ENCODE assay signal across 10 mouse cellular contexts in genomic region chr15:79442961-79443518, GRCm38 (mm10). TPM values are rescaled to one million over a fixed set of nuclear protein-coding genes. Genes with fewer than 3 reads are reported as not detected.
DNase-seq lines count a peak whose midpoint lies in the region; ATAC-seq and TF ChIP-seq lines count a peak whose summit lies in the region.
"Had no signal": no experiment of that assay in that cellular context is flagged by ENCODE, and none has a peak within 500 bp of the region (broad histone marks: within the 10 kb centered on the region; RNA-seq: fewer than 3 reads in every experiment).

No protein-coding gene starts in this region.

- H3K4me2 ChIP-seq in heart, embryonic 11.5 days, result no peak overlapping the region
- peak overlapping the region; percentile 94 for H3K4me2 ChIP-seq in neural tube, embryonic 13.5 days
- peak overlapping the region; percentile 98; the same call in 1 of the 2 replicates for H3K4me2 ChIP-seq in hindbrain, postnatal 0 days (ENCODE audit: low read depth, low read length)

- no peak for TF ChIP-seq POLR2A in heart, adult 2 months (IDR thresholded peaks at IDR 0.05; ENCODE audit: insufficient read depth, low read depth, low read length)
- no peak for TF ChIP-seq POLR2A in olfactory bulb, adult 2 months (IDR thresholded peaks at IDR 0.05; ENCODE audit: insufficient read depth, low read depth, low read length)

- no peaks in the 10 kb centered on the region for H3K79me2 ChIP-seq in heart, adult 2 months (replicated peaks; ENCODE audit: control insufficient read depth, insufficient read depth, low read length)

- H3K4me3 ChIP-seq in heart, adult 2 months, result no peak overlapping the region
- no peak overlapping the region for H3K4me3 ChIP-seq in heart, embryonic 11.5 days (ENCODE audit: low read depth, low read length)
- H3K4me3 ChIP-seq in neural tube, embryonic 13.5 days, result no peak overlapping the region
- H3K4me3 ChIP-seq in hindbrain, postnatal 0 days (ENCODE audit: low read length), result no peak overlapping the region
- H3K4me3 ChIP-seq in olfactory bulb, adult 2 months (ENCODE audit: insufficient read depth, low read depth, low read length), result no peak overlapping the region

- peak overlapping the region; percentile 97; the same call in 1 of the 2 replicates for H3K27ac ChIP-seq in heart, adult 2 months
- H3K27ac ChIP-seq in heart, embryonic 11.5 days (ENCODE audit: low read depth, low read length), result no peak overlapping the region
- H3K27ac ChIP-seq in neural tube, embryonic 13.5 days (replicated peaks), result peak overlapping the region; percentile 98
- no peak overlapping the region for H3K27ac ChIP-seq in hindbrain, postnatal 0 days
- H3K27ac ChIP-seq in olfactory bulb, adult 2 months (ENCODE audit: insufficient read depth, low read depth, low read length), result peak overlapping the region; percentile 81

- no peaks in the 10 kb centered on the region for H3K9me3 ChIP-seq in heart, embryonic 11.5 days (replicated peaks; ENCODE audit: control insufficient read depth, low read length)
- H3K9me3 ChIP-seq in neural tube, embryonic 13.5 days, result no peaks in the 10 kb centered on the region
- H3K9me3 ChIP-seq in hindbrain, postnatal 0 days (ENCODE audit: low read length), result no peaks in the 10 kb centered on the region
- H3K9me3 ChIP-seq: neural tube, embryonic 12.5 days had no signal

- ATAC-seq in heart, embryonic 11.5 days (replicated peaks; ENCODE audit: insufficient number of reproducible peaks, low FRiP score, low TSS enrichment), result no peak
- ATAC-seq in neural tube, embryonic 13.5 days (ENCODE audit: low read depth), result no peak
- no peak for ATAC-seq in hindbrain, postnatal 0 days

- TF ChIP-seq CTCF in heart, adult 2 months (IDR thresholded peaks at IDR 0.05), result no peak
- no peak for TF ChIP-seq CTCF in hindbrain, postnatal 0 days (IDR thresholded peaks at IDR 0.05; ENCODE audit: low read depth)
- TF ChIP-seq CTCF in olfactory bulb, adult 2 months (IDR thresholded peaks at IDR 0.05; ENCODE audit: insufficient read depth, low read depth, low read length), result no peak

- H3K36me3 ChIP-seq in heart, adult 2 months (ENCODE audit: control insufficient read depth, insufficient read depth, low read length), result peaks cover 6% of the 10 kb centered on the region
- H3K36me3 ChIP-seq in heart, embryonic 11.5 days (ENCODE audit: control insufficient read depth, insufficient read depth, low read length), result no peaks in the 10 kb centered on the region
- peaks cover 9% of the 10 kb centered on the region for H3K36me3 ChIP-seq in neural tube, embryonic 13.5 days
- H3K36me3 ChIP-seq in hindbrain, postnatal 0 days (ENCODE audit: insufficient read depth, low read length), result no peaks in the 10 kb centered on the region

- intact Hi-C loops in heart, adult 2 months (cut with DNase I), result loop anchor here (1.0 kb wide), 1 partner anchor 40 kb away; the partner anchor contains the start of gene Tmem184b

- DNase-seq in heart, adult 2 months, result no peak
- no peak for DNase-seq in neural tube, embryonic 10.5 days (ENCODE audit: extremely low spot score, low spot score)
- DNase-seq in hindbrain, postnatal 0 days (ENCODE audit: low spot score), result no peak
- no peak for DNase-seq in testis, postnatal 14 days (ENCODE audit: low spot score)
- DNase-seq in thymus, postnatal 0 days (ENCODE audit: low spot score), result no peak
- DNase-seq: kidney, adult 2 months had no signal

- peaks cover 23% of the 10 kb centered on the region for H3K4me1 ChIP-seq in heart, adult 2 months (ENCODE audit: control insufficient read depth, insufficient read depth, low read length)
- peaks cover 39% of the 10 kb centered on the region for H3K4me1 ChIP-seq in heart, embryonic 11.5 days (ENCODE audit: control insufficient read depth, insufficient read depth, low read length)
- peaks cover 40% of the 10 kb centered on the region for H3K4me1 ChIP-seq in neural tube, embryonic 13.5 days (replicated peaks)
- H3K4me1 ChIP-seq in hindbrain, postnatal 0 days (ENCODE audit: insufficient read depth, low read length), result peaks cover 29% of the 10 kb centered on the region
- peaks cover 52% of the 10 kb centered on the region for H3K4me1 ChIP-seq in olfactory bulb, adult 2 months (ENCODE audit: control insufficient read depth, insufficient read depth, low read length)

- no peak overlapping the region for H3K9ac ChIP-seq in heart, adult 2 months (ENCODE audit: low read depth, low read length)
- H3K9ac ChIP-seq in heart, embryonic 11.5 days (ENCODE audit: low read depth, low read length), result no peak overlapping the region; the same call in 1 of the 2 replicates
- H3K9ac ChIP-seq in neural tube, embryonic 13.5 days, result peak overlapping the region; percentile 99; the same call in 1 of the 2 replicates
- H3K9ac ChIP-seq in hindbrain, postnatal 0 days (replicated peaks; ENCODE audit: low read length), result no peak overlapping the region

- no peak for TF ChIP-seq EP300 in heart, adult 2 months (IDR thresholded peaks at IDR 0.05; ENCODE audit: insufficient read depth, low read depth, low read length)

- 87% methylated on average over 9 of the region's 9 CpGs for WGBS in heart, adult 2 months
- WGBS in heart, embryonic 11.5 days (ENCODE audit: insufficient replicate concordance), result 80% methylated on average over 9 of the region's 9 CpGs
- WGBS in neural tube, embryonic 13.5 days, result 83% methylated on average over 9 of the region's 9 CpGs
- 67% methylated on average over 9 of the region's 9 CpGs for WGBS in hindbrain, postnatal 0 days
- 71% methylated on average over 9 of the region's 9 CpGs for WGBS in olfactory bulb, adult 2 months

- no peaks in the 10 kb centered on the region for H3K27me3 ChIP-seq in heart, adult 2 months (ENCODE audit: control insufficient read depth, insufficient read depth, low read length)
- H3K27me3 ChIP-seq in heart, embryonic 11.5 days (ENCODE audit: control insufficient read depth, insufficient read depth, low read length), result no peaks in the 10 kb centered on the region
- no peaks in the 10 kb centered on the region for H3K27me3 ChIP-seq in neural tube, embryonic 13.5 days
- H3K27me3 ChIP-seq in hindbrain, postnatal 0 days (ENCODE audit: insufficient read depth, low read length), result no peaks in the 10 kb centered on the region
- H3K27me3 ChIP-seq: neural tube, embryonic 12.5 days had no signal

RNA-seq across cellular contexts. Expression of gene Csnk1e, which starts 12.3 kb away (rescaled TPM):
- total RNA-seq in heart, adult 2 months (2021), result 10 to 100 TPM; 46.5 to 48.3 TPM
- 62.6 and 63.6 TPM in 2 replicates for polyA plus RNA-seq in heart, adult 2 months (2012; rRNA removed)
- polyA plus RNA-seq in heart, embryonic 11.5 days (2014; fragmentation: Nextera tagmentation; extraction: Ambion mirVana), result 73.2 and 91.0 TPM in 2 replicates
- polyA plus RNA-seq in neural tube, embryonic 13.5 days (2015; fragmentation: Nextera tagmentation; extraction: Ambion mirVana), result 275 and 281 TPM in 2 replicates
- 323 and 374 TPM in 2 replicates for total RNA-seq in hindbrain, postnatal 0 days (2014; rRNA removed)
- polyA plus RNA-seq in hindbrain, postnatal 0 days (2015; fragmentation: Nextera tagmentation; extraction: Ambion mirVana), result 158 and 178 TPM in 2 replicates
- polyA plus RNA-seq in olfactory bulb, adult 2 months (2012; ENCODE audit: insufficient read depth, insufficient read length, low replicate concordance, missing spikeins), result not detected in 2 replicates
- 52.2 and 70.8 TPM in 2 replicates for polyA plus RNA-seq in thymus, postnatal 0 days (2015; fragmentation: Nextera tagmentation; extraction: Ambion mirVana)

RNA-seq across cellular contexts. Expression of gene Tmem184b, which starts 39.7 kb away (rescaled TPM):
- total RNA-seq in heart, adult 2 months (2021), result 10 to 100 TPM; 38.7 to 42.9 TPM
- polyA plus RNA-seq in heart, adult 2 months (2012; rRNA removed), result 83.1 and 84.2 TPM in 2 replicates
- 55.0 and 56.5 TPM in 2 replicates for polyA plus RNA-seq in heart, embryonic 11.5 days (2014; fragmentation: Nextera tagmentation; extraction: Ambion mirVana)
- 42.0 and 45.8 TPM in 2 replicates for polyA plus RNA-seq in neural tube, embryonic 13.5 days (2015; fragmentation: Nextera tagmentation; extraction: Ambion mirVana)
- 72.4 and 113 TPM in 2 replicates for total RNA-seq in hindbrain, postnatal 0 days (2014; rRNA removed)
- 26.6 and 31.6 TPM in 2 replicates for polyA plus RNA-seq in hindbrain, postnatal 0 days (2015; fragmentation: Nextera tagmentation; extraction: Ambion mirVana)
- polyA plus RNA-seq in olfactory bulb, adult 2 months (2012; ENCODE audit: insufficient read depth, insufficient read length, low replicate concordance, missing spikeins), result not detected in 2 replicates
- 30.0 and 37.4 TPM in 2 replicates for polyA plus RNA-seq in thymus, postnatal 0 days (2015; fragmentation: Nextera tagmentation; extraction: Ambion mirVana)

Comparison
In these comparisons a context has a peak if more than half of its experiments do, and no peak if none do; other contexts are left out.
1. H3K27ac ChIP-seq: peak in heart, adult 2 months (single experiment), neural tube, embryonic 13.5 days (single experiment) and olfactory bulb, adult 2 months (single experiment); none in heart, embryonic 11.5 days (single experiment) and hindbrain, postnatal 0 days (single experiment).